Mouse (Mus musculus) gastrocnemius, postnatal 25 days (tissue): Measurements from ENCODE around the gene Nat14. TPM values are rescaled to one million over a fixed set of nuclear protein-coding genes. Genes with fewer than 3 reads are reported as not detected.
"Not testable (repeated sequence)": the region's sequence is repeated elsewhere in the genome, so short reads cannot be mapped to it uniquely, and the experiment has no call there.

Experiments
- DNase-seq: peaks from one replicate; pipeline ENCODE4 v3.0.0; 2022
- long read RNA-seq, 2 experiments: library from polyadenylated mRNA; stranded (forward); transcript quantifications; one replicate each; pipeline ENCODE4 v2.0.0; 2021
- total RNA-seq, 2 experiments: library from RNA; stranded (reverse); gene quantifications; 1 replicate in 1 of 2; 2 replicates in 1 of 2; pipeline ENCODE4 v1.2.3; 2021

Nat14 gene
- 1 to 10 TPM; 3.7 to 5.2 TPM for total RNA-seq
- long read RNA-seq, experiment 1, partial matches to known transcripts = 0 of 2 reads
- long read RNA-seq, experiment 1, other reads (novel, unspliced or antisense) = 2 of 2 reads
- long read RNA-seq, experiment 2, partial matches to known transcripts = 0 of 3 reads
- long read RNA-seq, experiment 2, other reads (novel, unspliced or antisense) = 3 of 3 reads

GRCm38 (mm10) chr7:4921824-4922482, at the start of gene Nat14:
Nat14 (plus strand) TSS chr7:4922028.
- DNase-seq = no peak

GRCm38 (mm10) chr7:4876753-4877221, 45.0 kb upstream of the Nat14 start, which contains the start of gene Isoc2a:
Isoc2a (plus strand) TSS chr7:4877153.
- peak; percentile 93 for DNase-seq

GRCm38 (mm10) chr7:4877226-4877625, 44.6 kb upstream of the Nat14 start:
- DNase-seq = no peak

- no peak for DNase-seq
Measured at GRCm38 (mm10) chr7:4878186-4878585, 43.6 kb upstream of the Nat14 start.

- DNase-seq = not testable (repeated sequence)
Measured at GRCm38 (mm10) chr7:4879036-4879435, 42.8 kb upstream of the Nat14 start.

GRCm38 (mm10) chr7:4886680-4887079, 35.1 kb upstream of the Nat14 start:
- DNase-seq = no peak

- no peak for DNase-seq
Measured at GRCm38 (mm10) chr7:4895186-4895585, 26.6 kb upstream of the Nat14 start.

GRCm38 (mm10) chr7:4898851-4899648, 22.8 kb upstream of the Nat14 start:
- no peak for DNase-seq

- DNase-seq = no peak
Measured at GRCm38 (mm10) chr7:4899649-4900522, 21.9 kb upstream of the Nat14 start.

GRCm38 (mm10) chr7:4900523-4900851, 21.3 kb upstream of the Nat14 start:
- DNase-seq = no peak

GRCm38 (mm10) chr7:4901171-4901570, 20.7 kb upstream of the Nat14 start:
- no peak for DNase-seq

GRCm38 (mm10) chr7:4902404-4902803, 19.4 kb upstream of the Nat14 start:
- DNase-seq = no peak

- no peak for DNase-seq
Measured at GRCm38 (mm10) chr7:4906466-4906950, 15.3 kb upstream of the Nat14 start, which contains the start of gene Gm36210. Gm36210 (minus strand) TSS chr7:4906516.

- no peak for DNase-seq
Measured at GRCm38 (mm10) chr7:4911561-4911960, 10.3 kb upstream of the Nat14 start.

- no peak for DNase-seq
Measured at GRCm38 (mm10) chr7:4912248-4912647, 9.6 kb upstream of the Nat14 start.

- DNase-seq = peak; percentile 92
Measured at GRCm38 (mm10) chr7:4915007-4915665, 6.7 kb upstream of the Nat14 start, which contains the start of gene Zfp628. Zfp628 (plus strand) TSS chr7:4915217.

GRCm38 (mm10) chr7:4915669-4916416, 6.0 kb upstream of the Nat14 start:
- no peak for DNase-seq

- no peak for DNase-seq
Measured at GRCm38 (mm10) chr7:4917494-4917893, 4.3 kb upstream of the Nat14 start.

- no peak for DNase-seq
Measured at GRCm38 (mm10) chr7:4918681-4919080, 3.1 kb upstream of the Nat14 start.

GRCm38 (mm10) chr7:4919096-4919495, 2.7 kb upstream of the Nat14 start:
- DNase-seq = no peak
